Mouse (Mus musculus) small intestine, adult 10 weeks (tissue): ENCODE results near the gene Taldo1. TPM values are rescaled to one million over a fixed set of nuclear protein-coding genes. Genes with fewer than 3 reads are reported as not detected.

Experiments used
- polyA plus RNA-seq: library from polyadenylated mRNA; stranded (reverse); fragments of 350-450 nt; fragmentation: Illumina TruSeq; extraction: RNeasy Lipid Tissue Mini Kit (QIAGEN cat#74804); gene quantifications from one replicate; pipeline ENCODE4 v1.2.3, GENCODE M21; 2014; ENCODE audit warnings: low replicate concordance

Gene Taldo1
- 17.9 TPM for polyA plus RNA-seq

GRCm38 (mm10) chr7:141391625-141392551 is at the start of gene Taldo1:
TSS of gene Taldo1 (plus strand) at chr7:141392199.

GRCm38 (mm10) chr7:141413809-141414584 is 22.0 kb downstream of the Taldo1 start, which contains the start of gene Gatd1:
TSS of gene Gatd1 (minus strand) at chr7:141414136.

GRCm38 (mm10) chr7:141429310-141429709 is 37.3 kb downstream of the Taldo1 start, which contains the start of gene Cend1:
TSS of gene Cend1 (minus strand) at chr7:141429491.

GRCm38 (mm10) chr7:141437178-141438120 is 45.5 kb downstream of the Taldo1 start, which contains the start of gene Slc25a22:
TSS of gene Slc25a22 (minus strand) at chr7:141437892.

GRCm38 (mm10) chr7:141443828-141444237 is 51.8 kb downstream of the Taldo1 start, which contains the start of gene Pidd1:
TSS of gene Pidd1 (minus strand) at chr7:141444025.

GRCm38 (mm10) chr7:141447110-141447991 is 55.4 kb downstream of the Taldo1 start, which contains the start of gene Rplp2:
TSS of gene Rplp2 (plus strand) at chr7:141447370.

Other genes starting within 250 kb of the Taldo1 start
- 1.9 TPM for gene Rnh1, start 219.3 kb upstream of the Taldo1 start, polyA plus RNA-seq
- 2.0 TPM for gene Hras, start 198.2 kb upstream of the Taldo1 start, polyA plus RNA-seq
- gene Lrrc56, start 198.0 kb upstream of the Taldo1 start, polyA plus RNA-seq, result 0.56 TPM
- 0.59 TPM for gene Lmntd2, start 178.1 kb upstream of the Taldo1 start, polyA plus RNA-seq
- 8.4 TPM for gene Rassf7, start 176.3 kb upstream of the Taldo1 start, polyA plus RNA-seq
- gene Phrf1, start 163.4 kb upstream of the Taldo1 start, polyA plus RNA-seq, result 8.6 TPM
- 97.9 TPM for gene Irf7, start 125.7 kb upstream of the Taldo1 start, polyA plus RNA-seq
- 150 TPM for gene Cdhr5, start 115.4 kb upstream of the Taldo1 start, polyA plus RNA-seq
- 1.2 TPM for gene Sct, start 113.1 kb upstream of the Taldo1 start, polyA plus RNA-seq
- gene Drd4, start 100.2 kb upstream of the Taldo1 start, polyA plus RNA-seq, result not detected
- 0.85 TPM for gene Deaf1, start 64.5 kb upstream of the Taldo1 start, polyA plus RNA-seq
- gene Tmem80, start 64.5 kb upstream of the Taldo1 start, polyA plus RNA-seq, result 16.0 TPM
- 11.5 TPM for gene Eps8l2, start 53.3 kb upstream of the Taldo1 start, polyA plus RNA-seq
- gene Gatd1, start 21.9 kb downstream of the Taldo1 start, polyA plus RNA-seq, result 3.3 TPM
- not detected for gene Cend1, start 37.3 kb downstream of the Taldo1 start, polyA plus RNA-seq
- 3.3 TPM for gene Slc25a22, start 45.7 kb downstream of the Taldo1 start, polyA plus RNA-seq
- gene Pidd1, start 51.8 kb downstream of the Taldo1 start, polyA plus RNA-seq, result 0.19 TPM
- 8.8 TPM for gene Rplp2, start 55.2 kb downstream of the Taldo1 start, polyA plus RNA-seq
- 2.3 TPM for gene Pnpla2, start 63.0 kb downstream of the Taldo1 start, polyA plus RNA-seq
- gene Cracr2b, start 68.9 kb downstream of the Taldo1 start, polyA plus RNA-seq, result not detected
- gene Cd151, start 75.2 kb downstream of the Taldo1 start, polyA plus RNA-seq, result 22.0 TPM
- gene Polr2l, start 82.9 kb downstream of the Taldo1 start, polyA plus RNA-seq, result 0.78 TPM
- not detected for gene Tspan4, start 83.0 kb downstream of the Taldo1 start, polyA plus RNA-seq
- gene Chid1, start 147.7 kb downstream of the Taldo1 start, polyA plus RNA-seq, result 2.9 TPM
- gene Ap2a2, start 170.0 kb downstream of the Taldo1 start, polyA plus RNA-seq, result 96.9 TPM